Mouse (Mus musculus): ENCODE results near the gene Tubb2a. TPM values are rescaled to one million over a fixed set of nuclear protein-coding genes. Genes with fewer than 3 reads are reported as not detected.

The Tubb2a gene
- polyA plus RNA-seq, 1 experiment from 2014 or later, result 2,884 TPM

DNA sequence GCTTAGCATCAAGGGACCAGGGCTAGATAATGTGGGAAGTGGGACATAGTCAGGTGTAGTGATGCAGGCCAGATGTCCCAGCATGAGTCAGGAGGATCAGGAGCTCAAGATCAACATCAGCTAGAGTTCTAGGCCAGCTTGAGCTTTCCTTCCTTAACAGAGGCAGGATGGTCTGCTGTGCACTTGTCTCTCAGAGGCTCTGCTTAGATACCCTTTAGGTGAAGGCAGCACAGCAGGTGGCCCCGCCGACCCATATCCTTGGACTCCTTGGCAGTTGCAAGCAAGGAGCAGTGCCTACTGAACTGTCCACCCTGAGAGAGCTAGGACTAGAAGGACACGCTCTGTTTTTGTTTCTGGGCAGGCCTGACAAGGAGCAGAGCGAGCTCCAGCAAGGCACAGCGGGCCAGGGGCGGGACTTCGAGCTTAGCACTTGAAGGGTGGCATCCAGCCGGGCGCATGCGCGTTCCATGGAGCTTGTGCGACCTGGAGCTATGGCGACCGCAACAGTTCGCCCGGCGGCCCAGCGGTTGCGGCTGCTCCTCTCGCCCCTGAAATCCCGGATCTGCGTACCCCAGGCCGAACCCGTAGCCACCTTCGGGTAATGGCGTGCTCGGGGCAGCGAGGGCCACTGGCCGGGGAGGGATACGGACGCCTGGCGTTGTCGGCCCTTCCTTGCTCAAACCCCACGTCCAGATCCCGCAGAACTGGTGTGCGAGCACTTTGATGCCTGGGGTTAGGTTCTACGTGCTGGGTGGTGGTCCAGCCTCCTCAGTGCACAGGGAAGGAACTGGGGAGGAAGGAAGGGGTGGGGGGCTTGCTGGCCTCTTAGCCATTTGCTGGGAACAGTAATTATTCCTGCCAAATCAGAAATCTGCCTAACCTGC is 40.4 kb downstream of the Tubb2a start, which contains the start of gene Bphl:
Bphl (plus strand) TSS at position 426 of the 884 bp plus-strand sequence.
- Histone ChIP-seq H3K9me3 (ENCODE audit: control insufficient read depth, low read length) (no peaks in the 10 kb centered on the region), H3K9ac (replicated peaks; ENCODE audit: low read depth, low read length) (peak within 1 kb of the TSS; percentile 91), H3K4me3 (ENCODE audit: low read depth, low read length) (peak within 1 kb of the TSS; percentile 69), H3K27ac (ENCODE audit: low read depth, low read length) (peak within 1 kb of the TSS; percentile 83), H3K27me3 (ENCODE audit: control insufficient read depth, insufficient read depth, low read length) (no peaks in the 10 kb centered on the region), H3K4me1 (ENCODE audit: control insufficient read depth, insufficient read depth, low read length) (peaks cover 9% of the 10 kb centered on the region), H3K36me3 (ENCODE audit: control insufficient read depth, insufficient read depth, low read length) (0 out of 2 replicates have a peak, but pooled peaks cover 7% of the 10 kb centered on the region), H3K4me2 (ENCODE audit: low read depth, low read length) (peak within 1 kb of the TSS; percentile 91)
- ATAC-seq (ENCODE audit: low read depth), result peak; percentile 97
- under 1% methylated on average over 37 of the region's 37 CpGs for WGBS

DNA sequence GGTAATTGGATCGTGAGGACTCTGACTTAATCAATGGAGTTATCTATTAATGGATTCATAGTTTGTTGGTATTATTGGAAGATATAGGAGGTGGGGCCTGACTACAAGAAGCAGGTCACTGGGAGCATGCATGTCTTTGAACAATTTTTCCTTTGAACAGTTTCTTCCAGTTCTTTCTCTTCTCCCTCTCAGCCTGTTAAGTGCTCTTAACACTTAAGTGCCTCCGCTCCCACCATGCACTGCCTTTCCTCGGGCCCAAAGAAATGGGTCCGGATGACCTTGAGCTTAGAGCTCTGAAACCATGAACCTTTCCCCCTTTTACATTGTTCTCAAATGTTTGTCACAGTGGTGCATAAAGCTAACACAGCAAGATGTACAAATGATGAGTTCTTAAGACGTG is 41.1 kb downstream of the Tubb2a start:
- Histone ChIP-seq H3K36me3 (ENCODE audit: control insufficient read depth, insufficient read depth, low read length) (0 out of 2 replicates have a peak, but pooled peaks cover 7% of the 10 kb centered on the region), H3K4me2 (ENCODE audit: low read depth, low read length) (no peak overlapping the region), H3K4me3 (ENCODE audit: low read depth, low read length) (no peak overlapping the region), H3K9ac (replicated peaks; ENCODE audit: low read depth, low read length) (no peak overlapping the region), H3K4me1 (ENCODE audit: control insufficient read depth, insufficient read depth, low read length) (peaks cover 9% of the 10 kb centered on the region), H3K27me3 (ENCODE audit: control insufficient read depth, insufficient read depth, low read length) (no peaks in the 10 kb centered on the region), H3K9me3 (ENCODE audit: control insufficient read depth, low read length) (no peaks in the 10 kb centered on the region), H3K27ac (ENCODE audit: low read depth, low read length) (peak overlapping the region; percentile 83; the same call in 1 of the 2 replicates)
- ATAC-seq (ENCODE audit: low read depth), result no peak
- 84% methylated on average over 5 of the region's 5 CpGs for WGBS

DNA sequence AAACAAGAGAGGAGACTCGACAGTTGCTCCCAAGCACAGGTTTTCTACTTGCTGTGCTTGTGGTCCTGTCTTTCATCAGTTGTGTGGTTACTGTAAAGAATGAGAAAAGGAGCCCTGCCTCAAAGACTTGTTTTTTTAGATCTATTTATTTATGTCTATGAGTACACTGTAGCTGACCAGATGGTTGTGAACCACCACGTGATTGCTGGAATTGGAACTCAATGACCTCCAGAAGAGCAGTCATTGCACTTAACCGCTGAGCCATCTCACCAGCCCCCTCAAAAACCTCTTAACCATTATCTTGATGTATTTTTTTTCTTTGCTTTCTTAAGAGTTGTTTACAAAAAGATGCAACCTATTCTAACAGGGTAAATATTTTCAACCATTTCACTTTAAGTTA is 42.4 kb downstream of the Tubb2a start:
- Histone ChIP-seq H3K27me3 (ENCODE audit: control insufficient read depth, insufficient read depth, low read length) (no peaks in the 10 kb centered on the region), H3K4me3 (ENCODE audit: low read depth, low read length) (no peak overlapping the region), H3K9me3 (ENCODE audit: control insufficient read depth, low read length) (no peaks in the 10 kb centered on the region), H3K4me2 (ENCODE audit: low read depth, low read length) (no peak overlapping the region), H3K27ac (ENCODE audit: low read depth, low read length) (no peak overlapping the region), H3K36me3 (ENCODE audit: control insufficient read depth, insufficient read depth, low read length) (0 out of 2 replicates have a peak, but pooled peaks cover 7% of the 10 kb centered on the region), H3K9ac (replicated peaks; ENCODE audit: low read depth, low read length) (no peak overlapping the region), H3K4me1 (ENCODE audit: control insufficient read depth, insufficient read depth, low read length) (peaks cover 9% of the 10 kb centered on the region)
- ATAC-seq (ENCODE audit: low read depth), result no peak
- 93% methylated on average over 3 of the region's 3 CpGs for WGBS

DNA sequence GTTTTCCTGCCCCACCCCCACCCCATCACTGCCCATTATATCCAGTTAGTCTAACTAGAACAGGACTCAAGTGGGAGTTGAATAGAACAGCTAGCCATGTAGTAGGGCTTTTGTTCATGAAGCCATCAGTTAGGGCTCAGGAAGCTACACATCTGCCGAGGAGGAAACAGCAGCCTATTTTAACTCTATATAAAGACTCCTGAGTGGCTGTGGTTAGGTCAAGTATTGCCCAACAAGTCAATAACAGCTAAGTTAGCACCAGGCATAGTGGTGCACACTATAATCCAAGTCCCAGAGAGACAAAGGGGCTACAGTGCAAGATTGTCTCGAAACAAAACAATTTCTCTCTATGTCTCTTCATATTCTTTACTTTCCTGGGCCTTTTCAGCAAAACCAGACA is 45.8 kb downstream of the Tubb2a start:
- no peak for ATAC-seq (ENCODE audit: low read depth)
- Histone ChIP-seq H3K27ac (ENCODE audit: low read depth, low read length) (no peak overlapping the region), H3K9ac (replicated peaks; ENCODE audit: low read depth, low read length) (no peak overlapping the region), H3K4me3 (ENCODE audit: low read depth, low read length) (no peak overlapping the region), H3K4me1 (ENCODE audit: control insufficient read depth, insufficient read depth, low read length) (no peaks in the 10 kb centered on the region; the same call in 1 of the 2 replicates), H3K36me3 (ENCODE audit: control insufficient read depth, insufficient read depth, low read length) (peaks cover 7% of the 10 kb centered on the region; the same call in 1 of the 2 replicates), H3K27me3 (ENCODE audit: control insufficient read depth, insufficient read depth, low read length) (no peaks in the 10 kb centered on the region), H3K9me3 (ENCODE audit: control insufficient read depth, low read length) (no peaks in the 10 kb centered on the region), H3K4me2 (ENCODE audit: low read depth, low read length) (no peak overlapping the region)
- 74% methylated on average over 2 of the region's 2 CpGs for WGBS

Other genes starting within 250 kb of the Tubb2a start
- not detected in 2 replicates for gene Serpinb6e, start 234.6 kb downstream of the Tubb2a start, polyA plus RNA-seq (2014; fragmentation: Nextera tagmentation; extraction: Ambion mirVana)
- 0.23 and 1.2 TPM in 2 replicates for gene Serpinb6c, start 172.3 kb downstream of the Tubb2a start, polyA plus RNA-seq (2014; fragmentation: Nextera tagmentation; extraction: Ambion mirVana)
- gene Nqo2, start 113.3 kb downstream of the Tubb2a start, polyA plus RNA-seq (2014; fragmentation: Nextera tagmentation; extraction: Ambion mirVana), result 8.3 and 11.7 TPM in 2 replicates
- 5.2 and 7.9 TPM in 2 replicates for gene Ripk1, start 75.6 kb downstream of the Tubb2a start, polyA plus RNA-seq (2014; fragmentation: Nextera tagmentation; extraction: Ambion mirVana)
- gene Serpinb6a, start 75.2 kb downstream of the Tubb2a start, polyA plus RNA-seq (2014; fragmentation: Nextera tagmentation; extraction: Ambion mirVana), result 39.3 and 53.2 TPM in 2 replicates
- 41.3 and 41.6 TPM in 2 replicates for gene Bphl, start 40.4 kb downstream of the Tubb2a start, polyA plus RNA-seq (2014; fragmentation: Nextera tagmentation; extraction: Ambion mirVana)
- gene Tubb2b, start 52.5 kb upstream of the Tubb2a start, polyA plus RNA-seq (2014; fragmentation: Nextera tagmentation; extraction: Ambion mirVana), result 629 and 667 TPM in 2 replicates
- gene Psmg4, start 85.0 kb upstream of the Tubb2a start, polyA plus RNA-seq (2014; fragmentation: Nextera tagmentation; extraction: Ambion mirVana), result 77.8 and 87.4 TPM in 2 replicates